Mouse (Mus musculus) bone marrow macrophage, adult 2 months (primary cell): ENCODE data around the gene Lgmn.

Experiments used
- CTCF ChIP-seq: IDR thresholded peaks from 2 replicates; pipeline ENCODE4 v1.5.1; 2012; ENCODE audit warnings: low read depth, mild to moderate bottlenecking, low read length, moderate library complexity
- POLR2A ChIP-seq: IDR thresholded peaks from 2 replicates; pipeline ENCODE4 v1.6.1; 2012; ENCODE audit warnings: mild to moderate bottlenecking, low read depth, low read length, borderline replicate concordance

DNA sequence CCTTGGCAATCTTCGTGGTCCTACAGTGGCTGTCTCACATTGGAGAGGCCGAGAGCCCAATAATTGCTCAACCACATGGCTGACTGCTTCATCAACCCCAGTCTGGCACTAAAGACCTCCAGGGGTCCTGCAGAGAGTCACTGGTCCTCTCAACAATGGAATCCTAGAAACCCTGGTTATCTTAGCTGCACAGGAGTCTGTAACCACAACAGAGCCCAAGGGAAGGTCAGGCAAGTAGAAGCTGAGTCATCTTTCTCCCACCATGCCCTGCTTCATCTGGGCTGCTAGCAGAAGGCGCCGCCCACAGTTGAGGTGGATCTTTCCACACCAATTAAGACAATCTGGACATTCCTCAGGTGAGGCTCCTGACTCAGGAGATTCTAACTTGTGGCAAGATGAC is 80.2 kb downstream of the Lgmn start:
- TF ChIP-seq CTCF (no peak), POLR2A (no peak)
